Comparison of ENCODE assay signal across 31 mouse cellular contexts in the genomic region with DNA sequence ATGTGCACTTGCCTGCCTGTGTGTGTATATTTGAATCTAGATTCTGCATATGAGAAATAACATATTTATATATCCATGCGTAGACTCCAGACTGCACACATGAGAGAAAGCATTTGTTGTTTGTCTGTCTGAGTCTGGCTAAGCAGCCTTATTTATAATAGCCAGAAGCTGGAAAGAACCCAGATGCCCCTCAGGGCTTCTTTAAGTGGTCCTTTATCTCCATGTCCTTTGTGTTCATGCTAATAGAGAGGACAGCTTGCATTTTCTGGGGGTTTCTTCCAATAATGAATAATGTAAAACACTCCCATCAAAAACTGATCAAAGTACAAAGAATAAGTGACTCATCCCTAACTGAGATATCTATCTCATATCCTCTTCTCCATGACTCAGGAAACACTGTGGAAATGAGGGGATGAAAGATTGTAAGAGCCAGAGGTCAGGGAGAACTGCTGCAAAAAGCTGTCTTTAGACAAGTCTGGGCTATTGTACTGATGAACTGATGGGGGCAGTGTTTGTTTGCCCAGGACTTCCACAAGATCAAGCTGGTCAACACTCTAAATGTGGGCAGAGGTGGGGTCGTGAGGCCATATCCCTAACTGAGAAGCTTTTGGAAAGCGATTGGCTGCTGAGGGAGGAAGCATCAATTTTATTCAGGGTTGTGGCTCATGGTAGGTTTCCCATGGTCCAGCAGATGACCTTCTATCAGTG. TPM values are rescaled to one million over a fixed set of nuclear protein-coding genes. Genes with fewer than 3 reads are reported as not detected.
A peak's percentile ranks its signal among the peaks of the same experiment; 100 is the strongest.
DNase-seq lines count a peak whose midpoint lies in the region; ATAC-seq and TF ChIP-seq lines count a peak whose summit lies in the region.
"Not testable (repeated sequence)": the region's sequence is repeated elsewhere in the genome, so short reads cannot be mapped to it uniquely, and the experiment has no call there.
"Had no signal": no experiment of that assay in that cellular context is flagged by ENCODE, and none has a peak within 500 bp of the region (broad histone marks: within the 10 kb centered on the region; RNA-seq: fewer than 3 reads in every experiment).

No protein-coding gene starts in this region.

- H3K36me3 ChIP-seq in lung, postnatal 0 days (ENCODE audit: insufficient read depth, low read length) = not testable (repeated sequence)

- H3K9me3 ChIP-seq in lung, postnatal 0 days (ENCODE audit: low read length) = not testable (repeated sequence)

- 42% methylated on average over 3 of the region's 3 CpGs for WGBS in lung, postnatal 0 days

- not testable (repeated sequence) for H3K4me1 ChIP-seq in lung, postnatal 0 days (ENCODE audit: insufficient read depth, low read depth, low read length)

- TF ChIP-seq EP300 in lung, postnatal 0 days (IDR thresholded peaks at IDR 0.05) = not testable (repeated sequence)

- DNase-seq in 416B (ENCODE audit: low read depth) (peak; percentile 36), ES-CJ7 (ENCODE audit: low read depth, low spot score) (peak; percentile 23)
- DNase-seq in adrenal gland, adult (ENCODE audit: inconsistent age in 2 of 2, low spot score in 1 of 2) = peak; percentile 20 to 82
- DNase-seq in adrenal gland, postnatal 10 days = peak; percentile 8
- peak; percentile 8 for DNase-seq in embryo, embryonic 10.5 days (ENCODE audit: low spot score)
- DNase-seq in lung, postnatal 0 days (ENCODE audit: low spot score) = not testable (repeated sequence)

- H3K27me3 ChIP-seq in lung, postnatal 0 days (replicated peaks; ENCODE audit: insufficient read depth, low read length) = not testable (repeated sequence)

- not testable (repeated sequence) for H3K27ac ChIP-seq in lung, postnatal 0 days (ENCODE audit: low read length)

- not testable (repeated sequence) for H3K9ac ChIP-seq in lung, postnatal 0 days (replicated peaks; ENCODE audit: low read depth)

- not testable (repeated sequence) for ATAC-seq in lung, postnatal 0 days

- not testable (repeated sequence) for H3K4me2 ChIP-seq in lung, postnatal 0 days (replicated peaks; ENCODE audit: low read depth, low read length)

- TF ChIP-seq CTCF in lung, postnatal 0 days (IDR thresholded peaks at IDR 0.05) = peak; percentile 15; the same call in 1 of the 2 replicates

- H3K4me3 ChIP-seq in lung, postnatal 0 days (ENCODE audit: low read depth, low read length) = not testable (repeated sequence)

RNA-seq across cellular contexts. Expression of gene Scgb2a2, which starts 2.2 kb away (rescaled TPM):
- total RNA-seq in adrenal gland, postnatal 10 days (2021) = not detected
- polyA plus RNA-seq in lung, postnatal 0 days (2015; fragmentation: Nextera tagmentation; extraction: Ambion mirVana) = not detected in 2 replicates
- total RNA-seq: adrenal gland, adult 18-20 months; forebrain, postnatal 0 days; G1E; gastrocnemius, adult 2 months; gastrocnemius, postnatal 14 days; gastrocnemius, postnatal 4 days; heart, adult 8-10 months; heart, postnatal 25 days; hematopoietic stem cell, adult 5-6 weeks had no signal
- polyA plus RNA-seq: activated CD4-positive, CD25-positive, alpha-beta regulatory T cell, adult 4 months; brain, embryonic 14.5 days; cortical plate, adult 2 months; embryonic facial prominence, embryonic 12.5 days; embryonic facial prominence, embryonic 15.5 days; forebrain, embryonic 11.5 days; forebrain, embryonic 14.5 days; forebrain, postnatal 0 days; frontal cortex, adult 2 months; G1E; heart, embryonic 11.5 days; heart, embryonic 14.5 days; heart, postnatal 0 days; hindbrain, embryonic 12.5 days; hindbrain, embryonic 15.5 days; intestine, embryonic 14.5 days; intestine, postnatal 0 days; kidney, adult 2 months had no signal

RNA-seq across cellular contexts. Expression of gene Incenp, which starts 49.8 kb away (rescaled TPM):
- total RNA-seq in adrenal gland, postnatal 10 days (2021) = 10 to 100 TPM; 25.4 to 42.4 TPM
- 9.9 and 12.8 TPM in 2 replicates for polyA plus RNA-seq in lung, postnatal 0 days (2015; fragmentation: Nextera tagmentation; extraction: Ambion mirVana)
